Mouse (Mus musculus) limb, embryonic 11.5 days (tissue): Measurements from ENCODE around the gene Pcsk2. TPM values are rescaled to one million over a fixed set of nuclear protein-coding genes. Genes with fewer than 3 reads are reported as not detected.

Source experiments
- ATAC-seq: fragments of 200-750 bp; cut with Nextera tagmentation; 2 replicates; pipeline ENCODE4 v1.8.0; 2017; ENCODE audit warnings: low read depth; ENCODE audit not compliant: insufficient number of reproducible peaks, low FRiP score, low TSS enrichment
- DNase-seq: peaks from one replicate; pipeline ENCODE4 v3.0.0-alpha.2; 2015; ENCODE audit warnings: low spot score
- H3K27ac ChIP-seq: fragments of 300-500 bp; sonication (generic); replicated peaks from 2 replicates; pipeline ENCODE4 v1.5.1; 2014; ENCODE audit warnings: low read depth, mild to moderate bottlenecking, low read length
- H3K27me3 ChIP-seq: fragments of 300-500 bp; sonication (generic); 2 replicates; pipeline ENCODE4 v1.6.1; 2014; ENCODE audit warnings: mild to moderate bottlenecking, low read length, mixed read lengths; ENCODE audit not compliant: control insufficient read depth, insufficient read depth
- H3K36me3 ChIP-seq: fragments of 300-500 bp; sonication (generic); 2 replicates; pipeline ENCODE4 v1.6.1; 2014; ENCODE audit warnings: mild to moderate bottlenecking, low read length, moderate library complexity, mixed read lengths; ENCODE audit not compliant: control insufficient read depth, insufficient read depth
- H3K4me1 ChIP-seq: fragments of 300-500 bp; sonication (generic); 2 replicates; pipeline ENCODE4 v1.6.1; 2014; ENCODE audit warnings: low read length, mixed read lengths; ENCODE audit not compliant: control insufficient read depth, insufficient read depth
- H3K4me2 ChIP-seq: fragments of 300-500 bp; sonication (generic); 2 replicates; pipeline ENCODE4 v1.6.1; 2014; ENCODE audit warnings: low read depth, mild to moderate bottlenecking, moderate library complexity; ENCODE audit not compliant: severe bottlenecking
- H3K4me3 ChIP-seq: fragments of 300-500 bp; sonication (generic); 2 replicates; pipeline ENCODE4 v1.5.1; 2014; ENCODE audit warnings: low read depth, low read length
- H3K9ac ChIP-seq: fragments of 300-500 bp; sonication (generic); 2 replicates; pipeline ENCODE4 v1.6.1; 2014; ENCODE audit warnings: mild to moderate bottlenecking, low read length
- H3K9me3 ChIP-seq: fragments of 300-500 bp; sonication (generic); 2 replicates; pipeline ENCODE4 v1.6.1; 2016; ENCODE audit warnings: low read length; ENCODE audit not compliant: control insufficient read depth
- WGBS: fragments of 180-500 bp; shearing (Covaris S2); extraction: QIAGEN DNeasy Blood & Tissue Kit; methylation state at CpG from one replicate; pipeline ENCODE4 v1.1.7; 2014; 5-methylcytosine and 5-hydroxymethylcytosine counted together
- polyA plus RNA-seq: library from polyadenylated mRNA; unstranded; fragments of >200 nt; fragmentation: Nextera tagmentation; extraction: Ambion mirVana; gene quantifications from 2 replicates; pipeline ENCODE4 v1.2.1, GENCODE M21; 2014

Gene Pcsk2
- 0.47 and 0.51 TPM in 2 replicates for polyA plus RNA-seq

DNA sequence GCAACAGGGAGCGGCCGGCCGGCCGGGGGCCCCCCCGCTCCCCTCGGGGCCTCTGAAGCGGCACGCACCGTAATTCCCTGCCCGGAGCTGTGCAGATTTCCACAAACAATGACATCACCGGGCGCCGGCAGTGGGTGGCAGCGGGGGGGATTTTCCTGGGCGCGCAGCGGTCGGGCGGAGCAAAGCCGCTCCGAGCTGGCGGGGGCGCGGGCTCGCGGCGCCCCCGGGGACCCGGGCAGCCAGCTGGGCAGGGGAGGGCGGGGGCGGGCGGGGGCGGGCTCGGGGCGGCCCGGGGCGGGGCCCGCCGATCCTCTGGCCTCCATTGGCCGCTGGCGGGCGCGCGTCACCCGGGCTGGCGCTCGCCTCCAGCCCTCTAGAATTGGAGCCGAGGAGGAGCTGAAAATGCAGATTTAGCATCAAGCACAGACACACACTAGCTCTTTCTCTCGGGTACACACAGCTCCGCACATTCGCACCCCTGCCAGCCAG lies at the start of gene Pcsk2:
Gene Pcsk2 (plus strand): TSS at position 399 of the 489 bp plus-strand sequence.
- WGBS: under 1% methylated on average over 31 of the region's 51 CpGs
- peaks cover 36% of the 10 kb centered on the region for H3K27me3 ChIP-seq

GRCm38 (mm10) chr2:143500845-143501244 lies 45.1 kb upstream of the Pcsk2 start:
- Histone ChIP-seq H3K27ac (no peak overlapping the region), H3K27me3 (no peaks in the 10 kb centered on the region), H3K9ac (no peak overlapping the region), H3K36me3 (no peaks in the 10 kb centered on the region), H3K4me2 (no peak overlapping the region), H3K4me3 (no peak overlapping the region), H3K4me1 (no peaks in the 10 kb centered on the region), H3K9me3 (no peaks in the 10 kb centered on the region)
- ATAC-seq (no peak), DNase-seq (no peak)
- 96% methylated on average over 9 of the region's 9 CpGs for WGBS

More for the DNA sequence above, at the start of gene Pcsk2:
- peaks cover 7% of the 10 kb centered on the region; the same call in 1 of the 2 replicates for H3K4me1 ChIP-seq
- no peaks in the 10 kb centered on the region for H3K9me3 ChIP-seq
- H3K4me3 ChIP-seq: peak within 1 kb of the TSS; percentile 43
- peak within 1 kb of the TSS; percentile 86 for H3K4me2 ChIP-seq
- DNase-seq (peak; percentile 75), ATAC-seq (peak; percentile 75)
- no peak within 1 kb of the TSS for H3K27ac ChIP-seq
- no peaks in the 10 kb centered on the region for H3K36me3 ChIP-seq
- 0 out of 2 replicates have a peak within 1 kb of the TSS, but pooled peaks have one; percentile 17 for H3K9ac ChIP-seq

GRCm38 (mm10) chr2:143501760-143502159 lies 44.2 kb upstream of the Pcsk2 start:
- 61% methylated on average over 5 of the region's 5 CpGs for WGBS
- Histone ChIP-seq H3K36me3 (no peaks in the 10 kb centered on the region), H3K9me3 (no peaks in the 10 kb centered on the region), H3K27ac (no peak overlapping the region), H3K9ac (no peak overlapping the region), H3K4me2 (no peak overlapping the region), H3K27me3 (no peaks in the 10 kb centered on the region), H3K4me1 (no peaks in the 10 kb centered on the region), H3K4me3 (no peak overlapping the region)
- ATAC-seq (no peak), DNase-seq (no peak)

- Histone ChIP-seq H3K4me1 (no peaks in the 10 kb centered on the region), H3K9me3 (no peaks in the 10 kb centered on the region), H3K36me3 (no peaks in the 10 kb centered on the region), H3K4me2 (no peak overlapping the region), H3K9ac (no peak overlapping the region), H3K27ac (no peak overlapping the region), H3K27me3 (no peaks in the 10 kb centered on the region), H3K4me3 (no peak overlapping the region)
- DNase-seq (no peak), ATAC-seq (no peak)
- 89% methylated on average over 3 of the region's 3 CpGs for WGBS
These were observed 43.8 kb upstream of the Pcsk2 start for GRCm38 (mm10) chr2:143502203-143502602.

DNA sequence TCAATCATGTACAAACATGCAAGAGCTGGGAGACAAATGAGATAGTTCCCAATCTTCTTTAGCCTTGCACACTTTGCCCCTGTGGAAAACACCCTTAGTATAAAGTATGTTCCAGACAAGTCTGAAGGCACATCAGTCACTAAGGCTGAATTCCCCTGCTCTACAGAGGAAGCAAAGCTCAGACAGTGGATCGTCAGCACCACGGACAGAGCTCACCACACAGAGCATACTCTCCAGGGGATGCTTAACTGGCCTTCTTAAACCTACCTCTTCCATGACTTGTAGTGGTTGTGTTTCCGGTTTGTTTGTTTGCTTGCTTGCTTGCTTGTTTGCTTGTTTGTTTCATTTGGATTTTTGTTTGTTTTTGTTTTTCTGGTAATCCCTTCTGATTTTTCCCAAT lies 9.5 kb upstream of the Pcsk2 start:
- Histone ChIP-seq H3K4me2 (no peak overlapping the region), H3K27ac (no peak overlapping the region), H3K9ac (no peak overlapping the region), H3K4me1 (no peaks in the 10 kb centered on the region), H3K9me3 (no peaks in the 10 kb centered on the region), H3K4me3 (no peak overlapping the region), H3K36me3 (no peaks in the 10 kb centered on the region), H3K27me3 (no peaks in the 10 kb centered on the region)
- 17% methylated on average over 3 of the region's 3 CpGs for WGBS
- ATAC-seq (peak; percentile 68; the same call in 1 of the 2 replicates), DNase-seq (peak; percentile 80)

GRCm38 (mm10) chr2:143545299-143545751 lies 631 bp upstream of the Pcsk2 start:
- H3K4me2 ChIP-seq: peak overlapping the region; percentile 86
- peak; percentile 48 for DNase-seq

GRCm38 (mm10) chr2:143546412-143547211 lies 656 bp downstream of the Pcsk2 start:
- H3K9ac ChIP-seq: no peak overlapping the region
- peaks cover 36% of the 10 kb centered on the region for H3K27me3 ChIP-seq
- peaks cover 7% of the 10 kb centered on the region; the same call in 1 of the 2 replicates for H3K4me1 ChIP-seq
- ATAC-seq (peak; percentile 69; the same call in 1 of the 2 replicates), DNase-seq (peak; percentile 70)
- peak overlapping the region; percentile 43 for H3K4me3 ChIP-seq
- H3K36me3 ChIP-seq: no peaks in the 10 kb centered on the region
- no peaks in the 10 kb centered on the region for H3K9me3 ChIP-seq
- H3K27ac ChIP-seq: no peak overlapping the region
- peak overlapping the region; percentile 86 for H3K4me2 ChIP-seq
- WGBS: 2% methylated on average over 33 of the region's 33 CpGs

More at GRCm38 (mm10) chr2:143545299-143545751, 631 bp upstream of the Pcsk2 start:
- H3K9ac ChIP-seq: 0 out of 2 replicates have a peak overlapping the region, but pooled peaks have one; percentile 17
- WGBS: 1% methylated on average over 7 of the region's 7 CpGs
- H3K27ac ChIP-seq: no peak overlapping the region
- peak overlapping the region; percentile 43 for H3K4me3 ChIP-seq
- ATAC-seq: peak; percentile 37; the same call in 1 of the 2 replicates
- no peaks in the 10 kb centered on the region for H3K36me3 ChIP-seq
- peaks cover 36% of the 10 kb centered on the region for H3K27me3 ChIP-seq
- no peaks in the 10 kb centered on the region for H3K9me3 ChIP-seq
- peaks cover 7% of the 10 kb centered on the region; the same call in 1 of the 2 replicates for H3K4me1 ChIP-seq

DNA sequence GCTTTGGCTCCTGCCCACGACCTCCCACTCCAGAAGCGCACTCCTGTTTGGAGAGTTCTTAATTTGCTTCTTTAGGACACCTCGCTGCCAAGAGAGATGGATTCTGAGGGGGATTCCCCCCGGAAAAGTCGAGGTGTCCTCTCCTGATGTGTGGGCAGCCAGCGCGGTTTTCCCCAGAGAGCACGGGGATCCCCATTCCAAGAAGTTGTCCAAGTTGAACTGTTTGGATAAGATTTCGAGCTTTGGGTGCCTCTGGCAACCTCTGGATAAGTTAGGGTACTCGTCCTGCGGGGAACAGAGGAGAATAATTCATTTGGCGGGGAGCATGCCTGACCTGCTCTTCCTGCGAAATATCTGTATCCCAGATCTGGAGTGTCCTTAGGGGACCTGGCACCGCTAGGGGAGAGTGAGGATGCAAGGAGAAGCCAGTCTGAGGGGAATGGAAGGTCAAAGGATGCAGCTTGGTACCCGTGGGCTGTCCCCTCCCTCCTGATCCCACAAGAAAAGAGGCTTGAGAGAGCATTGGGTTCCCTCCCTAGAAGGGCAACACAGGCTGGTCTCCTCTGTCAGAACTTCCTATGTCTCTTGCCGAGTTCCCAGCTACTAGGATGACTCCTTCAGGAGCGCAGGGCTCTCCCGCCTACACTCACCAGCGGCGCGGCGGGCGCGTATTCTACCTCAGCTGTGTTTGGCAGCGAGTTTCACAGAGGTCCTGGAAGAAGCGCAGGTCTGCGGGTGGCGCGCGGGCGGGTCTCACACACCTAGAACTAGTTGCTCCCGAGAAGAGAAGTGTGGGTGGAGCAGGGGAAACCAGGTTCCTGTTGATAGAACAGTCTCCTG lies 1.5 kb downstream of the Pcsk2 start:
- WGBS: 1% methylated on average over 32 of the region's 32 CpGs
- Histone ChIP-seq H3K27me3 (peaks cover 36% of the 10 kb centered on the region), H3K9ac (no peak overlapping the region), H3K9me3 (no peaks in the 10 kb centered on the region), H3K4me3 (no peak overlapping the region), H3K27ac (no peak overlapping the region), H3K4me1 (peaks cover 7% of the 10 kb centered on the region; the same call in 1 of the 2 replicates), H3K4me2 (no peak overlapping the region), H3K36me3 (no peaks in the 10 kb centered on the region)
- peak; percentile 22 for DNase-seq
- no peak for ATAC-seq
